Mouse (Mus musculus): ENCODE measurements around the gene Med18.

DNA sequence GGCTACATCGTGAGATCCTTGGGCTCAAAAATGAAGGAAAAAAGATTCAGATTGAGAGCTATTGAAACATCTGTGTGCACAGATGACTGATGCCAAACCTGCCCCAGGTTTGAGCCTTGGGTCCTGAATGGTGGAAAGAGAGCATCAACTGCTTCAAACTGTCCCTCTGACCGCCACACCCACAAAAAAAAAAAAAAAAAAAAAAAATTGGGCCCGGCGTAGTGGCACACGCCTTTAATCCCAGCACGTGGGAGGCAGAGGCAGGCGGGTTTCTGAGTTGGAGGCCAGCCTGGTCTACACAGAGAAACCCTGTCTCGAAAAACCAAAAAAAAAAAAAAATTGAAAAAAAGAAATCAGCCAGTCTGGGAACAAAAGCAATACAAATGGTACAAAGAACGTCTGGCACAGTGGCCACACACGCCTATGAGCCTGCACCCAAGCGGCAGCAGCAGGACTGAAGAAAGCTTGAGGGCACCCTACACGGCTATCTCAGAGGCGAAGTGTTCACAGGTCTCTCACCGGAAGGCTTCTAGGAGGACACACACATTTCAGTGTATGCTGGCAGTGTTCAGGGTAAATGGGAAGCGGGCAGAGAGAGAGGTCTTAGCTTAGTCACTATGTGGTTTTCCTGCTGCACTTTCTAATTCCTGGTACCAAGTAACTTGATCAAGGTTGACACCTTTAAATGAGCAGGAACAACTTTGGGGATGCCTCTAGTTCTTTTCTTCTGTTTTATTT is 26.7 kb upstream of the Med18 start:
- TF ChIP-seq POLR2AphosphoS5 (IDR thresholded peaks at IDR 0.05; ENCODE audit: borderline replicate concordance, low read depth, low read length) = no peak
- TF ChIP-seq CTCF (IDR thresholded peaks at IDR 0.05 in 2 of 3, conservative IDR thresholded peaks at IDR 0.05 in 1 of 3; ENCODE audit: control insufficient read depth in 1 of 3, insufficient read depth in 1 of 3, low read depth in 2 of 3, low read length in 3 of 3, poor library complexity in 1 of 3, severe bottlenecking in 1 of 3) = no peak
- TF ChIP-seq E2F4 (IDR thresholded peaks at IDR 0.05; ENCODE audit: borderline replicate concordance, low read depth, low read length) = no peak
- no peak for TF ChIP-seq USF2 (IDR thresholded peaks at IDR 0.05; ENCODE audit: borderline replicate concordance in 1 of 2, insufficient read depth in 1 of 2, low read depth in 1 of 2, low read length in 2 of 2)
- TF ChIP-seq ELF1 (IDR thresholded peaks at IDR 0.05; ENCODE audit: low read depth, low read length) = no peak
- TF ChIP-seq TBP (IDR thresholded peaks at IDR 0.05; ENCODE audit: low read depth, low read length) = no peak
- TF ChIP-seq JUND (IDR thresholded peaks at IDR 0.05; ENCODE audit: low read depth, low read length) = no peak
- no peak for TF ChIP-seq ZC3H11A (IDR thresholded peaks at IDR 0.05; ENCODE audit: low read depth, low read length)
- no peak for TF ChIP-seq RAD21 (IDR thresholded peaks at IDR 0.05; ENCODE audit: low read depth, low read length)
